Mouse (Mus musculus): Measurements from ENCODE around the gene 2610002M06Rik.

The 2610002M06Rik gene

DNA sequence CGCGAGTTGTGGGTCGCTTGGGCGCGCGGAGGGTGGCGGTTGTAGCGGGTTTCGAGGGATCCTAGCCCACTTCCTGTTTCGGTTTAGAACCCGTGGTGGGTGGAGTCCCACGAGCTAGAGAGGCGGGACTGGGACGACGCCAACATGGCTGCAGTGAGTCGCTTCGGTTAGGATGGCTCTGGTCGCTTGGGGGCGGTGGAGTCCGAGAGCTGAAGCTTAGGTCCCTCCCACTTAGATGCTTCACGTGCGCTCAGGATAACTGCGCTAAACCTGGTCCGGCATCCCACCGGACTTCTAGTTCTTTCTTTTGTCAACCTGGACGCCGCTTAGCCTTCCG is at the start of gene 2610002M06Rik:
TSS of gene 2610002M06Rik (minus strand) at position 117 of the 337 bp plus-strand sequence.
- DNase-seq (ENCODE audit: low spot score in 2 of 2): peak; percentile 83 to 87

DNA sequence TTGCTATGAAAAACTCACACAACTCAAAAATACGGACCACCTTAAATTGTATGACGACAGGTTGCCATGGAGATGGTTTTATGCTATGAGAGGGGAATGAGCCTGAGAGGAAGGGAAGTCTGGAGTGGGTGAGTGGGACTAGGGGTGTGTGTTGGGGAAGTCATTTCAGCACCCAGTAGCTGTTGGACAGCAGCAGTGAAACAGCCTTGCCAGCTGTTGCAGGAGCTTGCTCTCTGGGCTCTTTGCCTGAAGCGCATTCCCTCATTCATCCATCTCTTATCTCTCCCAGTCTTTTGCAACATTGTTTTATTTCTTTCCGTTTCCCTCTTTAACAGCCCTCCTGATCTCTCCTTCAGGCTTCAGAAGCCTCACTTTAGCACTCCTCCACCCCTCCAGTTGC is 42.0 kb upstream of the 2610002M06Rik start:
- DNase-seq (ENCODE audit: low spot score in 2 of 2): no peak

DNA sequence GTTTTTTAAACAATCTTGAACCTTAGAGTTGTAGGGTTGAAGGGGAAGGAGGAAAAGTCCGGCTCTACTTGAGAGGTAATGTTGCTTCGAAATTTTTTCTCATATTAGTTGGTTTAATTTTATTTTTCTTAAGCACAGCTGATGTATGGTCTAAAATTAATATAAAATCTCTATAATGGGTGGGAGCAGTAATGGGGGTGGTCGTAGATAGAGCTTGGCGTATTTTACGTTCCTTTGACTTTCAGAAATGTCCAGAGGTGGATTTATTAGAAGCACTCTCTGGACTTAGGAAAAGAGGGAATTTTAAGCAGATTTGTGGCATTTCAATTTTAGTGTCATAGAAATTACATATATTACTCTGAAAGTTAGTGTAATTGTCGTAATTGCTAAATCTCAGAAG is 592 bp upstream of the 2610002M06Rik start:
- no peak for DNase-seq (ENCODE audit: low spot score in 2 of 2)

DNA sequence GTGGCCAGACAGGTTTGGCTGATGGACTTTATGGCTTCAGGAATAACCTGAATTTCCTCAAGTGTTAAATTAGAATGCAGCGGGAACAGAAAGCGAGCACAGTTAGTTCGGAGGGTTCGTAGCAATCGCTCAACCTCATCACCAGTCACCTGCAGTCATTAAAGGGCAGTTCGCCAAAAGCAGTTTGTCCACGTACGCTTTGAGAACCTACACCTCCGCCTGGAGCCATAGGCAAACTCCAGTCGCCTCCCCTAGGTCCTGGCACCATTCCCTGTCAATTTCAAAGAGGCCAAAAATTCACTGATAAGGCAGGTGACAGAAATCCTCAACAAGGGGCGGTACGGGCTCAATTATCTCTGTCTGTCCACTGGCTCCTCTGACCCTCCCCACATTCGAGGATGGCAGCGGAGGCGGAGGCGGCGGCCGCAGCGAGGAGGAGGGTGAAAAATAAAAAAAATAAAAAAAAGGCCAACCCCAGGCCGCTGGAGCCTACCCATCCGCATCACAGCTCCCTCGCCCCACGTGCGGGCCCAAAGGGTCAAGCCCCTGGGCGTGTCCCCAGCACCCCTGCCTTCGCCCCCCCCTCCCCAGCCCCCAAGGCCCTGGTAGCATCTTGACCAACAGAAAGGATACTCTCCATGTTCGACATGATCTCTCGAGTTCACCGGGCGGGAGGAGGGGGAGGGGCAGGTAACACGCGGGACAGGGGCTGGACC is 474 bp downstream of the 2610002M06Rik start:
- peak in 1 of 2 experiments; percentile 58 for DNase-seq (ENCODE audit: low spot score in 2 of 2)

DNA sequence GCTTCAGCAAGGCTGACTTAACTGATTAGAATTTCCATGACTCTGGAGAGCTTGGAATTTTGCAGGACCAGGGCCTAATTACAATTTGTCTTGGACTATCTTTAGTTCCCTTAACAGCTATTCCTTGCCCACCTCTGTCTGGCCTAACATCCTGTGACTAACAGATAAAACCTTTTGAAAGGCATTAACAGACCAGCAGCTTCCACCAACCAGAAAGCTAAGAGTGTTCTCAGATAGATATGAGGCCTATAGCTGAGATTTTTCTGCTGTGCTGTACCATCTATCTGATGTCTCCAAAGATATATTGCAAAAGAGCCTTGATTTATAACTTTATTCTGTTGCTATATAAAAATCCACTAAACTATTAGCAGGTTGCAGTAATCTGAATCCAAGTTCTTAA is 4.0 kb downstream of the 2610002M06Rik start:
- no peak for DNase-seq (ENCODE audit: low spot score in 2 of 2)

DNA sequence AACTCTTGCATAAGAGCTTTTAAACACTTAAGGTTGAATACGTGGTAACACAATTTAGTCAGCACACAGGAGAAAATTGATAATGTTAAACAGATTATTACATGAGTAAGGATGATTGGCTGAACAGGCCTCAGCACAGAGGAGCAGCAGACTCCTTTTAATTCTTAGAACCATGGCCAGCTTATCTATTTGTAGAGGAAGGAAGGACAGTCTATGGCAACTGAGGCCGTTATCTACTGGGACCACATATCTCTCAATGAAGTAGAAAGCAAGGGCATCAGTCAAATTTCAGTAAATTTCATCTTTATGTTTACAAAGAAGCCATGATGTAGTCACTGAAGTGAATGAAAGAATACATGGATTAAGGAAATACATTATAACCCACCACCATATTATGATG is 19.2 kb downstream of the 2610002M06Rik start:
- DNase-seq (ENCODE audit: low spot score in 2 of 2): no peak

DNA sequence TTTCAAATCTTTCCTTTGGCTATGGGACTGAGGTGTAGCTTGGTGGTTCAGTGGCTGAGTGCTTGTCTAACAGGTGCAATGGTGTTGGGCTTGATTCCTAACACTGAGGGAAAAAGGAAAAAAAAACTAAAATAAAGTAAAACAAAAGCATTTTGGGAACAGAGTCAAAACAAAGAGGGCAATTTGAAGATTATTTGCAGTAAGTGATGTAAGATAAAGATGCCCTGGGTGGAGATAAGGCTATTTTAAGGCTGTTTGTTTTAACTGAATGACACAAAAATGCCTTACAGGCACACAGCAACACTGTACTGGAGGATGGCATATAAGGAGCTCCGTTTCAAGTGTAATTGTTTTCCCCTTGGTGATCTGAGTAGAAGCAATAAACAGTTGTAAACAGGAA is 20.3 kb downstream of the 2610002M06Rik start:
- DNase-seq (ENCODE audit: low spot score in 2 of 2): no peak

DNA sequence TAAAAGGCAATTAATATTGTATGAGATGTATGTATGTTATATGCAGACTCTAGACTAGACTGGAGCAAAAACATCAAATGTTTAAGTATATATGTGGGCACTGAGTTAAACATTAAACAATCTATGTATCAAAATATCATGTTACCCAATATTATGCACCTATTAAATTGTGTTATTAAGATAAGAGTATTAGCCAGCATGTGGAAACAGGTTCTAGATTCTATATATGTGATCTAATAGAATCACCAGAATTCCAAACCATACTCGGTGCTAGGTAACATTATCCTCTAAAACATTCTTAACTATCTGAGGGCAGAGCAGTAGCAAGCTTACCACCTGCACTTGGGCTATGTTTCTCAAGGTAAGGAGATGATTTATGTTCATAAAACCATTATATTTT is 23.8 kb downstream of the 2610002M06Rik start, which contains the start of gene Tent5d:
TSS of gene Tent5d (plus strand) at position 301 of the 400 bp plus-strand sequence.
- DNase-seq (ENCODE audit: low spot score in 2 of 2): no peak

DNA sequence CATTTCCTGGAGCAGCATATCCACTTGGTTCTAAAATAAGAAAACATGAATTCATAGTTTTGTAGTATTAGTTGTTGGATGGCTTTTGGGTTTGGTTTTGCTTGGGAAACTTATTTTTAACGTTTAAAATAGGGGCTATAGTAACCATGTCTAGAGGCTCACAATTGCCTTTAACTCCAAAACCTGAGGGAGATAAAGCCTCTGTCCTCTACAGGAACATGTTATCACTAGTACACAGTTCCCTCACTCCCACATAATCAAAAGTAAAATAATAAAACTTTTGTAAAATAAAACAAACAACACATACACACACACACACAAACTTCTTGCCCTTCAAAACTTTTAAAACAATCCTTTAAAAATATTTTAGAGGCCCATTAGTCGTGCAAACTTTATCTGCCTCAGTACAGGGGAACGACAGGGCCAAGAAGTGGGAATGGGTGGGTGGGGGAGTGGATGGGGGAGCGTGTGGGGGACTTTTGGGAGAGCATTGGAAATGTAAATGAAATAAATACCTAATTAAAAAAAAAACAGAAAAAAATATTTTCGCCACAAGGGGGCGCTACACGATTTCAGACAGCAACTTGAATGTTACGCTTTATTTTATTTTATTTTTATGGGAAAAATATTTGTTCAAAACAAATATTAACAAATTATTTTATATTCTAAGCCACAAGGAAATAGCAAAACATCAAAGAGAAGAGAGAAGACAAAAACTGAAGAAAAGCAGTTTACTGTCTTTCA is 25.2 kb downstream of the 2610002M06Rik start:
- DNase-seq (ENCODE audit: low spot score in 2 of 2): no peak

DNA sequence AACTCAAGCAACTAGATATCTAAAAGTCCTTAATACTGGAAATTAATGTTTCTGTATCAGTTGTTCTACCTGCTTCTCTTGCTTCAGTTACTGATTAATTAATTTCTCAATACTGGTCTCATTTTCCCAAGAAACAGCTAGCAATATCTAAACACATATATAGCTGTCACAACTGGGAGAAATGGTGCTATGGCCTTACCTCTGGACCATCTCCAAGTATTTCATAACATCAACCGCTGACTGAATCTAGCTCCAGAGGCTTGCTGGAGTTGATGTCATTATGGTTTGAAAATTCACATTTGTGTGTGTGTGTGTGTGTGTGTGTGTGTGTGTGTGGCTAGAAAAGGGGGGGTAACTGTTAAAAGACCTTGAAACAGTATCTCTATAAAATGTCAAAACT is 26.0 kb downstream of the 2610002M06Rik start:
- no peak for DNase-seq (ENCODE audit: low spot score in 2 of 2)

DNA sequence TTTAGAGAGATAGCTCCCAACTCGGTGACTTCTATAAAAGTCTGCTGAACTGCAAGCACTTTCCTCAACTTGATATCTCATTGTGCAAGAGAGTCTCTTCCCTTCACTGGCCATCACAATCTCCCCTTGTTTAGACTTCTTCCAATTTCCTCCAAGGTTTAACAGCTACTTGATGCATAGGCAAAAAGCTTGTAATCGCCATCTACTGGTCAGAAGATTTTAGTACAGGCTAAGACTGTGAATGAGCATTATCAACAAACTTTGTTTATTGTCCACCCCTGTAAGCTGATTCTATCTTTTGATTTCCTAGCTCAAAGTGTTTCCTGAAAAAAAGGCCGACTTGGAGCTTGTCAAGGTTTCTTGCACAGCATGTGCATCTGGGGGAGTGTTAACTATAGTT is 48.2 kb downstream of the 2610002M06Rik start:
- no peak for DNase-seq (ENCODE audit: low spot score in 2 of 2)
